Mouse (Mus musculus): ENCODE measurements at regions not wholly inside any gene's neighbourhood (a gene's known extent, or its start where the extent isn't known, plus 50 kb on each side); places are given as distances from the start of the nearest gene placed in this dataset.

DNA sequence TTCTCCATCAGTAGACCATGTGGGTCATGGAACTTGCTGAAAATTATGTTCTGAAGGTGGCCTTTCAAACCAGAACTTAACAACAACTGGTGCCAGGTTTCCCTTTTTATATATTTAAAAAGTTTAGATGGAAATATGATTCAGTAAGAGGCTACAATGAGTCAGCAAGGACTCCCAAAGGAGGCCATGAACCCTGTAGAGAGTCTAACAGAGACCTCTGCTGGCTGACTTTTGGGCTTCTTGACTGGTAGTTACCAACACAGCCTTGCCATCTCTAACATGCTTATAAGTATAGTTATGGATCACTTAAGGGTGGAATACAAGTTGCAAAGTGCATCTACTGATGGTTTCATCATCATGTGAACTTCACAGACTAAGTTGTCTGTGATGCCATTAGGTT lies 94.3 kb upstream of the Tle4 start:
- DNase-seq (ENCODE audit: inconsistent age in 2 of 2, low spot score in 1 of 2), result peak; percentile 7 to 79

DNA sequence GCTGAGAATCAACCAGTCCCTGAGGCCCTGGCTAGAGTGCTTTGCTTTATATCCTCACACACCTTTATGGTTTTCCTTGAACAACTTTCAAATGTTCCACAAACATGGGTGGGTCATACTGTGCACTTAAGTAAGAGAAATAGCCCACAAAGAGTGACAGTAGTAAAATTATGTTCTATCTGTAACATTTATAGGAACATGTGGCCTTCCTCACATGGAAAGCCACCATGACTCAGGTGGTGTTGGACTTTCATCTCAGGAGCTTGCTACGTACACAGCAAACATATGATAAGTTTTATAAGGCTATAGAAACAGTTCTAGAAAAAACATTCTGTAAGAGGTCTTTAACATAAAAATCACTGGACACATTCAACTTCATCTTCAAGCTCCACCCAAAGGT lies 87.8 kb upstream of the Tle4 start:
- no peak for DNase-seq (ENCODE audit: inconsistent age in 2 of 2, low spot score in 1 of 2)

DNA sequence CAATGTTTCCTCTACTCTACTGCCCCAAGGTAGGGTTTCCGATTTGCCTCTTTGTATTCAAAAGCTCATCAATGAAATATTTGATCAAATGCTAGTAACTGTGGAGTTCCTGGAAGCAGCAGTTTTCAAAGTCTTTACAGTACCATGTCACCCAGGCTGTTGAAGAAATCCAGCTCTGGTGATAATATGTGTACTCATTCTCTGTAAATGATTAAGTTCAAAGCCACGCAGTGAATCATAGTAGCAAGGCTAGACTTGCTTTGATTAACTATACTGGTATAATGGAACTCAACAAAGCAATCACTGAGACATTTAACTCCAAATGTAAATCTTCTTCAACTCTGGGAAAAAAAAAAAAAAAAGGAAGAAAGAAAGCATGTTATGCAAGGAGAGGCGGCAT lies 86.8 kb upstream of the Tle4 start:
- no peak for DNase-seq (ENCODE audit: inconsistent age in 2 of 2, low spot score in 1 of 2)

- DNase-seq (ENCODE audit: inconsistent age in 2 of 2, low spot score in 1 of 2), result no peak
These were observed 83.5 kb upstream of the Tle4 start for GRCm38 (mm10) chr19:14681306-14681705.

DNA sequence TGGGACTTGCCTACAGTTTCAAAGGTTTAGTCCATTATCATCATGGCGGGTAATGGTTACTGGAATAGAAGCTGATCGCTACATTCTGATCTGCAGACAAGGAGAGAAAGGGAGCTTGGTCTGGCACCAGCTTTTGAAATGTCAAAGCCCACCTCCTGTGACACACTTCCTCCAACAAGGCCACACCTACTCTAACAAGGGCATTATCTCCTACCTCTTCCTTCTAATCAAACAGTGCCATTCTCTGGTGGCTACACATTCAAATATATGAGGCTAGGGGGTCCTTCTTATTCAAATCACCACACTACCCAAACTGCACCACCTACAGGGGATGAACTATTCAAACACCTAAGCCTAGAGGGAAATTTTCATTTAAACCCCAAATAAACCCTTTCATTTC lies 81.9 kb upstream of the Tle4 start:
- DNase-seq (ENCODE audit: inconsistent age in 2 of 2, low spot score in 1 of 2), result no peak

DNA sequence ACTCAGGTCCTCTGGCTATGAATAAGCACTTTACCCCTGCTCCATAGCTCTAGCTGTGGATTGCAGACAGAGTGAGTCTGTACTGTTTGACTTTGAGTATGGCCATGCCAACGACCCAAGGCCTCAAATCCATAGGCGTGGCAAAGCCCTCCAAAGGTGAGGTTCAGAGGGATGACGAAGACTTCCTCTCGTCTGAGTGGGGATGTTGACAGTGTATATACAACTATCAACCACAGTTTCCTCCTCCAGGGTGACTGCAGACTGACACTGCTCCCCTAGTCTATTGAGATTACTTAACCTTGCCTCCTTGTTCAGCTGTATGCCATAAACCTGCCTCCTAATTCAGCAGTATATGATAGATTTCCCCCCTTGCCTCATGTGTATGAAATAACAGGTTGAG lies 80.7 kb upstream of the Tle4 start:
- no peak for DNase-seq (ENCODE audit: inconsistent age in 2 of 2, low spot score in 1 of 2)

GRCm38 (mm10) chr19:14676929-14677328 lies 79.1 kb upstream of the Tle4 start:
- no peak for DNase-seq (ENCODE audit: inconsistent age in 2 of 2, low spot score in 1 of 2)

DNA sequence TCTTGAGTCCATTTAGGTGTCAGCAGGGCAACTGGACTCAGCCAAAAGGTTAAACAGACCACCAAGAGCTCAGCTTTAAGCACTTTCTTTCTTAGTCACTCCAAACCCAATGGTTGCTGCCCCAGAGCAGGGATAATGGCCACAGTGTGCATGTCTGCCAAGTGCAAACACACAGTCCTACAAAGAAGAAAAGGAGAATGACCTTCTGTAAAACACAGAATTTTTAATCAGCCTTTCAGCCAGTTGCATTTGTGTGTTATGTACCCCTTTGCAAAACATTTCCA lies 72.9 kb upstream of the Tle4 start:
- no peak for DNase-seq (ENCODE audit: inconsistent age in 2 of 2, low spot score in 1 of 2)

GRCm38 (mm10) chr19:14670078-14670820 lies 72.4 kb upstream of the Tle4 start:
- no peak for DNase-seq (ENCODE audit: inconsistent age in 2 of 2, low spot score in 1 of 2)

DNA sequence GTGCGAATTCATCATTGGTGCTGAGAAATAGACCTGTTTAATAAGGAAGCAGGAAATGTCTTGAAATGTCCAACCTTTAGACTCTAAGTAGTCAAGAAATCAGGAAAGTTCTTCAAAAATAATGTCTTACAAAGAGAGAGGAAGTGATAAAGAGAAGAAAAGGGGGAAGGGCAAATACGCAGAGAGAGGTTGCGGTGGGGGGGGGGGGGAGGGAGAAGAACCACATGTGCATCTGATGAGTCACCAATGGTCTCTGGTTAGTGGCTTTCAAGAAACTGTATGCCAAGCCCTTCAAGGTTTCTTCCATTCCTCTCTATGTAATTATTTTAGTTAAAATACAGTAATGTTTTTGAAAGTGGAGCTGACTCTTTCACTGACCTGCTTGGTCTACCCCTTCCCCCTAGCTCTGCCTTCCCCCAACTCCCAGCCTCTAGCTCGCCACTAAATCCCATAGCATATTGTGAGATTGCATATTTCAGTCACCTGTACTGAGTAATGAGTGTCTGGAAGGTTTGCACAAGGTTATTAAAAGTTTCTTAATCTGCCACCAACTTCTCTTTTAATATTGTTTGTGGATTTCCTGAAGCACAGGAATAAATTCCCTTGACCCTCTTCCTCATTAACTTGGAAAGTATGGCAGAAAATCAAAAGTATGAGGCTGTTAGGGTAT lies 70.8 kb upstream of the Tle4 start:
- no peak for DNase-seq (ENCODE audit: inconsistent age in 2 of 2, low spot score in 1 of 2)

DNA sequence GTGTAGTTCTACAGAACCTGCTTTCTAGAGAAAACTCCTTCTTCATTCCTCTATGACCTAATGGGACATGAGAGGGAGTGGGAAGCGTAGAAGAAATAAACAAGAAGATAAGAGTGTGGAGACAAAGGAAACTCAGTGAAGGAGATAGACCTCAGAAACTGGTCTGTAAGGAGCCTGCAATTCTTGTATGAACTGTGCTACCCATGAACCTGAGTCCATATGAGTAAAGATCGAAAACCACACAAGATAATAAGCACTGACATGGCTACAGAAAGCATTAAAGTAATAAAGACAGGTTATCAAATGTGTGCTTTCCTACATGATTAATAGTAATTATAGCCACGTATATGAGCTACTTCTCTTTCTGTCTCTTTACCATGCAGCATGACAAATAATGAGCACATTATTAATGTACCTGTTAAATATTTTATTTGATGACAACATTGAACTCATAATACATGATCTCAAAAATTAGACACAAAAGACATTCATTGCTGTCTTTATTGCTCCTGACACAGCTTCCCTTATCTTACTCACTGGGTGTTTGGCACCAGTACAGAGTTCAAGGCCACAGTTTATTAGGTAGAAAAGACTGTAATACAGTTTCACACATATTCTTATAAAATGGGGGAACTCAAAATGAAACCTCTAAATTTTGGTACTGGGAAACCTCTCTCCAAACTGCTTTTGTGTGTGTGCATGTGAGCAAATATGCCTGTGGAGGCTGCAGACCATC lies 67.0 kb upstream of the Tle4 start:
- no peak for DNase-seq (ENCODE audit: inconsistent age in 2 of 2, low spot score in 1 of 2)

GRCm38 (mm10) chr19:14664096-14664586 lies 66.3 kb upstream of the Tle4 start:
- DNase-seq (ENCODE audit: inconsistent age in 2 of 2, low spot score in 1 of 2), result no peak

DNA sequence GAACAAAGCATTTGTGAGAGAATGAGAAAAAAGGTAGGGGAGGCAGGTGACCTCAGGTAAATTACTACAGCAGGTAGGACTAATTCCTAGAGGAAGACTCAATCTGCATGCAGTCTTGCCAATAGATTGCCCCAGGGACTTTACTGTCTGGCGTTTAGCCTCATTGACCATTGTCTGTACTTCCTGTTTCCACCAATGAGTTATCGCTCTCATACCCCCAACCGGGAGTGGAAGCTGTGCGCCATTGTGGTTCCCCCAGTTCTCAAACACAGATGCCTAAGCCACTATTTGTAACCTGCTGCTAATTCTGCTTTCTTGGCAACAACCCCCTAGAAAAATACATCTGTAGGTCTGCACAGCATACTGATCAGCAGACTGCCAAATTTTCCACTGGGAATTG lies 65.5 kb upstream of the Tle4 start:
- no peak for DNase-seq (ENCODE audit: inconsistent age in 2 of 2, low spot score in 1 of 2)

- no peak for DNase-seq (ENCODE audit: inconsistent age in 2 of 2, low spot score in 1 of 2)
These were observed 61.9 kb upstream of the Tle4 start for GRCm38 (mm10) chr19:14659725-14660124.

GRCm38 (mm10) chr19:14658479-14658878 lies 60.6 kb upstream of the Tle4 start:
- DNase-seq (ENCODE audit: inconsistent age in 2 of 2, low spot score in 1 of 2), result no peak

- DNase-seq (ENCODE audit: inconsistent age in 2 of 2, low spot score in 1 of 2), result no peak
These were observed 58.2 kb upstream of the Tle4 start for GRCm38 (mm10) chr19:14656022-14656388.

GRCm38 (mm10) chr19:14655302-14656021 lies 57.6 kb upstream of the Tle4 start:
- DNase-seq (ENCODE audit: inconsistent age in 2 of 2, low spot score in 1 of 2), result peak in 1 of 2 experiments; percentile 68

All from adrenal gland, adult (tissue).